Mouse (Mus musculus) hindbrain, embryonic 14.5 days (tissue): ENCODE data around the gene Lrrc8d. TPM values are rescaled to one million over a fixed set of nuclear protein-coding genes. Genes with fewer than 3 reads are reported as not detected.

ENCODE experiments used
- ATAC-seq: fragments of 200-750 bp; cut with Nextera tagmentation; 2 replicates; pipeline ENCODE4 v1.8.0; 2017; ENCODE audit warnings: moderate number of reproducible peaks, mild to moderate bottlenecking, moderate TSS enrichment, moderate library complexity; ENCODE audit not compliant: low FRiP score
- DNase-seq: peaks from one replicate; pipeline ENCODE4 v3.0.0-alpha.2; 2015; ENCODE audit warnings: low spot score
- H3K27ac ChIP-seq: fragments of 300-500 bp; sonication (generic); 2 replicates; pipeline ENCODE4 v1.5.1; 2014; ENCODE audit warnings: mild to moderate bottlenecking, moderate library complexity
- H3K27me3 ChIP-seq: fragments of 300-500 bp; sonication (generic); 2 replicates; pipeline ENCODE4 v1.6.1; 2014; ENCODE audit warnings: mild to moderate bottlenecking, low read length, mixed read lengths; ENCODE audit not compliant: control insufficient read depth, insufficient read depth
- H3K36me3 ChIP-seq: fragments of 300-500 bp; sonication (generic); replicated peaks from 2 replicates; pipeline ENCODE4 v1.6.1; 2014; ENCODE audit not compliant: control insufficient read depth, insufficient read depth
- H3K4me1 ChIP-seq: fragments of 300-500 bp; sonication (generic); replicated peaks from 2 replicates; pipeline ENCODE4 v1.6.1; 2014; ENCODE audit warnings: antibody characterized with exemption, low read length, mixed read lengths; ENCODE audit not compliant: control insufficient read depth, insufficient read depth
- H3K4me2 ChIP-seq: fragments of 300-500 bp; sonication (generic); replicated peaks from 2 replicates; pipeline ENCODE4 v1.6.1; 2014; ENCODE audit warnings: mild to moderate bottlenecking, moderate library complexity
- H3K4me3 ChIP-seq: fragments of 300-500 bp; sonication (generic); replicated peaks from 2 replicates; pipeline ENCODE4 v1.5.1; 2014; ENCODE audit warnings: mild to moderate bottlenecking, low read length
- H3K9ac ChIP-seq: fragments of 300-500 bp; sonication (generic); 2 replicates; pipeline ENCODE4 v1.6.1; 2014
- H3K9me3 ChIP-seq: fragments of 300-500 bp; sonication (generic); 2 replicates; pipeline ENCODE4 v1.6.1; 2016; ENCODE audit warnings: low read length; ENCODE audit not compliant: control insufficient read depth
- WGBS: fragments of 180-500 bp; shearing (Covaris S2); extraction: QIAGEN DNeasy Blood & Tissue Kit; methylation state at CpG from one replicate; pipeline ENCODE4 v1.1.7; 2014; 5-methylcytosine and 5-hydroxymethylcytosine counted together
- polyA plus RNA-seq: library from polyadenylated mRNA; unstranded; fragments of >200 nt; fragmentation: Nextera tagmentation; extraction: Ambion mirVana; gene quantifications from 2 replicates; pipeline ENCODE4 v1.2.1, GENCODE M21; 2014

Lrrc8d gene
- polyA plus RNA-seq, 1 experiment from 2014 or later, result 38.4 TPM

DNA sequence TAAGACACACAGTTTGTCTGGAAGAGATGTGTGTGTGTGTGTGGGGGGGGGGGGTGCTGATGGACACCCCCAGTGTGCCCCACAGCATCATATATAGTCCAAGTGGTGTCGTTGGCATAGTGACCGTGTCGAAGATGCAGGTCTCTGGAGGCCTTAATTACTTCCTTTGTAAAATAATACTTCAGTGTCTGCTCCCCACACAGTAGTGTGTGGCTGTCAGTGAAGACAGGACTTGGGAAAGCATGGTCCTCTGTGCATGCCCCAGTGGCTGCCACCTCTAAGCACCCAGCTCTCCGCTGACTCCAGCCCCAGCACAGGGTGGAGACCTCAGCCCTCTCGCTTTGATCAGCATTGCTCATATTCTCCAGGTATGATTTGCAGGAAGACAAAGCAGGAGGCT, 76.6 kb downstream of the Lrrc8d start:
- ATAC-seq (no peak), DNase-seq (no peak)
- H3K36me3 ChIP-seq, result no peaks in the 10 kb centered on the region; the same call in 1 of the 2 replicates
- H3K9ac ChIP-seq, result no peak overlapping the region
- no peak overlapping the region for H3K4me2 ChIP-seq
- H3K27ac ChIP-seq, result 0 out of 2 replicates have a peak overlapping the region, but pooled peaks have one; percentile 66
- H3K4me3 ChIP-seq, result no peak overlapping the region
- no peaks in the 10 kb centered on the region for H3K9me3 ChIP-seq
- peaks cover 18% of the 10 kb centered on the region for H3K4me1 ChIP-seq
- WGBS, result 60% methylated on average over 5 of the region's 5 CpGs
- no peaks in the 10 kb centered on the region for H3K27me3 ChIP-seq

DNA sequence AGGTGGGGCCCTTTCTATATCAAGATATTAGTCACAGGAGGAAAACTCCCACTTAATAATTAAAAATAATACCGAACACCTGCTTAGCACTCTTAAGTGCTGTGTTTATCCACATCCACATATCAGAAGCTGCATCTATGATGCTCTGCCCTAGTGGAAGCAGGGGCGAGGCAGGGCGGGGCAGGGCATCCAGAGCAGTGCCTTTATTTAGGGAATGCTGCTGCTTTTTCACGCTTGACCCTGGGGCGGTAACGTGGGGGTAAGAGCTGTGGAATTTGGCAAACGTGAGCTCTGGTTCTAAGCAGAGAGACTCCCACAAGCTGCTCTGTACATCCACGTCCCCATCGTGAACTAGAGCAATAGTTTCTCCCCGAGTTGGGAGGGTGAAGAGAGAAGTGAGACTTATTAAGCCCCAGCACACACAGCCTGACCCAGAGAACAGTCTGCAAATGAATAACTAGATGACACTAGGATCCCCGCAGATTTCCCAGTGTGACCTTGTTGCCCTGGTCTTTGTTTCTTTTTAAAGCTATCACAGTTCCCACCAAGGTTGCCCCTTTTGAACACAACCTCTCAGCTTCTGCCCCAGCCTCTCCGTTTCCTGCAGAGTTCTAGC, 77.3 kb downstream of the Lrrc8d start:
- 0 out of 2 replicates have a peak overlapping the region, but pooled peaks have one; percentile 11 for H3K9ac ChIP-seq
- DNase-seq (no peak), ATAC-seq (no peak)
- H3K9me3 ChIP-seq, result no peaks in the 10 kb centered on the region
- 28% methylated on average over 12 of the region's 12 CpGs for WGBS
- no peaks in the 10 kb centered on the region for H3K27me3 ChIP-seq
- H3K4me3 ChIP-seq, result no peak overlapping the region
- H3K27ac ChIP-seq, result 0 out of 2 replicates have a peak overlapping the region, but pooled peaks have one; percentile 66
- H3K4me1 ChIP-seq, result peaks cover 18% of the 10 kb centered on the region
- H3K4me2 ChIP-seq, result no peak overlapping the region
- H3K36me3 ChIP-seq, result no peaks in the 10 kb centered on the region; the same call in 1 of the 2 replicates

DNA sequence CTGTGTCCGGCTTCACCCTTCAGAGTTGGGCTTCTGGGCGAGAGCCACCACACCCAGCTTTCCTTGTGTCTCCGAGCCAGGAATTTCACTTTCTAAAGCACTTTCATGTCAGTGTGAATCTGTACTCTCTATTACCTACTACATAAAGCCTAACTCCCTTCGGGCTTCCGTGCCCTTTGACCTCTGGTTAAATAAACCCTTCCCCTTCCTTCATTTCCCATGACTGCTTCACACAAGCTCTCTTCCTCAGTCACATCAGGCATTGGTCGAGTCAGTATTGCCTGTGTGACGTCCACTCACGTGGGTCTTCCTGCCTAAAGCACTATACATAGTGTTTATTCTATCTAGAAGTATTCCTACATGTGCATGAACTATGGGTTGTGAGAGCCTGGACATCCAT, 77.9 kb downstream of the Lrrc8d start:
- Histone ChIP-seq H3K9me3 (no peaks in the 10 kb centered on the region), H3K4me2 (no peak overlapping the region), H3K4me3 (no peak overlapping the region), H3K4me1 (peaks cover 18% of the 10 kb centered on the region), H3K36me3 (no peaks in the 10 kb centered on the region; the same call in 1 of the 2 replicates), H3K27ac (no peak overlapping the region), H3K9ac (no peak overlapping the region), H3K27me3 (no peaks in the 10 kb centered on the region)
- no peak for DNase-seq
- WGBS, result 31% methylated on average over 8 of the region's 8 CpGs
- ATAC-seq, result no peak

- H3K4me2 ChIP-seq, result no peak overlapping the region
- no peak for ATAC-seq
- no peak overlapping the region for H3K4me3 ChIP-seq
- no peak overlapping the region for H3K9ac ChIP-seq
- peaks cover 18% of the 10 kb centered on the region for H3K4me1 ChIP-seq
- H3K36me3 ChIP-seq, result no peaks in the 10 kb centered on the region; the same call in 1 of the 2 replicates
- no peak for DNase-seq
- WGBS, result 77% methylated on average over 8 of the region's 8 CpGs
- H3K9me3 ChIP-seq, result no peaks in the 10 kb centered on the region
- H3K27me3 ChIP-seq, result no peaks in the 10 kb centered on the region
- H3K27ac ChIP-seq, result no peak overlapping the region
These were observed 78.4 kb downstream of the Lrrc8d start for GRCm38 (mm10) chr5:105778189-105778588.

GRCm38 (mm10) chr5:105778723-105779122, 79.0 kb downstream of the Lrrc8d start:
- no peaks in the 10 kb centered on the region for H3K27me3 ChIP-seq
- WGBS, result 53% methylated on average over 3 of the region's 3 CpGs
- ATAC-seq, result no peak

DNA sequence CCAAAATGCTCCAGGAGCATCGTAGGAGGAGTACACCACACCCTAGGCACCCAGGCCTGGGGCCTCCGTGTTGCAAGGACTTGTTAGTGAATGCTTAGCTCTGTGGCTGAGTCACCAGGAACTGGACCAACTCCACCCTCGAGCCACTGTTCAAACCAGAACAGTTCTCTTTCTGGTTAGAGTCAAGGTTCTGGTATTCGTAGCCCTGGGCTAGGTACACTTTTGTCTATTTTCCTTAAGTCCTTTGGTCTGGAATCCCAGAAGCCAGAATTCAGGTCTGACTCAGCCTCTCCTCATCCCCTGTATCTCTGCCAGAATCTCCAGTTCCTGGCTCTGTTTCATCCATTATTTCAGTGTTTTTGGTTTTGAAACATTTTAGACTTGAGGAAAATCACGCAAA, 79.6 kb downstream of the Lrrc8d start:
- 93% methylated on average over 5 of the region's 5 CpGs for WGBS
- Histone ChIP-seq H3K27ac (no peak overlapping the region), H3K4me1 (peaks cover 23% of the 10 kb centered on the region), H3K36me3 (no peaks in the 10 kb centered on the region; the same call in 1 of the 2 replicates), H3K9me3 (no peaks in the 10 kb centered on the region), H3K4me3 (no peak overlapping the region), H3K9ac (no peak overlapping the region), H3K4me2 (no peak overlapping the region), H3K27me3 (no peaks in the 10 kb centered on the region)
- ATAC-seq (no peak), DNase-seq (no peak)

More at GRCm38 (mm10) chr5:105778723-105779122, 79.0 kb downstream of the Lrrc8d start:
- Histone ChIP-seq H3K9ac (no peak overlapping the region), H3K4me3 (no peak overlapping the region), H3K9me3 (no peaks in the 10 kb centered on the region), H3K4me2 (no peak overlapping the region), H3K4me1 (peaks cover 21% of the 10 kb centered on the region), H3K27ac (no peak overlapping the region), H3K36me3 (no peaks in the 10 kb centered on the region; the same call in 1 of the 2 replicates)
- DNase-seq, result no peak

DNA sequence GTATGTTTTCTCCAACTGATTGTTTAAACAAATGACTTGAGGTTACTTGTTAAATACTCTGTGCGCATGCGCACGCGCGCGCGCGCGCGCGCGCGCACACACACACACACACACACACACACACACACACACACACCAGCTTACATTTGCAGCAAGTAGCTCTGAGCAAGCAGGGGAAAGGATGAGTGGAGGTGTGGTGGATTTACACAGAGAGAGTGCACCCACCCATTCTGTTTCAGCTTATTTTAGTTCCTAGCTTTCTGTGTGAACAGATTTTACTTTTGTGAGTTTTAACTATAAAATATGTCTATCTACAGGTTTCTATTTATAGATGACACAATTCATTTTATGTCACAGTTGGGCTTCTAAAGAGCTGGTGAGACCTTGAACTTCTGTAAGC, 84.1 kb downstream of the Lrrc8d start:
- no peak for ATAC-seq
- Histone ChIP-seq H3K9ac (no peak overlapping the region), H3K4me1 (peaks cover 36% of the 10 kb centered on the region), H3K9me3 (no peaks in the 10 kb centered on the region), H3K4me2 (no peak overlapping the region), H3K36me3 (no peaks in the 10 kb centered on the region), H3K27ac (no peak overlapping the region), H3K4me3 (no peak overlapping the region), H3K27me3 (no peaks in the 10 kb centered on the region)
- 98% methylated on average over 13 of the region's 13 CpGs for WGBS
- no peak for DNase-seq

- Histone ChIP-seq H3K9ac (no peak overlapping the region), H3K9me3 (no peaks in the 10 kb centered on the region), H3K36me3 (no peaks in the 10 kb centered on the region), H3K4me1 (peaks cover 36% of the 10 kb centered on the region), H3K4me3 (no peak overlapping the region), H3K27ac (no peak overlapping the region), H3K27me3 (no peaks in the 10 kb centered on the region), H3K4me2 (no peak overlapping the region)
- WGBS, result 82% methylated on average over 10 of the region's 10 CpGs
- ATAC-seq, result no peak
- DNase-seq, result no peak
These were observed 85.0 kb downstream of the Lrrc8d start for GRCm38 (mm10) chr5:105784724-105785123.

GRCm38 (mm10) chr5:105787577-105787976, 87.8 kb downstream of the Lrrc8d start:
- DNase-seq, result no peak

More at GRCm38 (mm10) chr5:105787577-105787976, 87.8 kb downstream of the Lrrc8d start:
- H3K4me2 ChIP-seq, result no peak overlapping the region
- H3K27ac ChIP-seq, result peak overlapping the region; percentile 26; the same call in 1 of the 2 replicates
- H3K9me3 ChIP-seq, result no peaks in the 10 kb centered on the region
- WGBS, result 60% methylated on average over 10 of the region's 10 CpGs
- no peak for ATAC-seq
- H3K9ac ChIP-seq, result no peak overlapping the region
- no peak overlapping the region for H3K4me3 ChIP-seq
- H3K36me3 ChIP-seq, result no peaks in the 10 kb centered on the region
- no peaks in the 10 kb centered on the region for H3K27me3 ChIP-seq
- H3K4me1 ChIP-seq, result peaks cover 40% of the 10 kb centered on the region
